Mouse (Mus musculus) layer of hippocampus, postnatal 10 days (tissue): ENCODE results near the gene Cux2. TPM values are rescaled to one million over a fixed set of nuclear protein-coding genes. Genes with fewer than 3 reads are reported as not detected.

Experiments
- DNase-seq, 2 experiments: peaks; one replicate each; pipeline ENCODE4 v3.0.0; 2021; ENCODE audit warnings: low spot score in 2 of 2
- total RNA-seq, 2 experiments: library from RNA; stranded (reverse); gene quantifications; 2 replicates each; pipeline ENCODE4 v1.2.3; 2021

The Cux2 gene
- total RNA-seq, 2 experiments from 2014 or later: 35.5 to 40.1 TPM

DNA sequence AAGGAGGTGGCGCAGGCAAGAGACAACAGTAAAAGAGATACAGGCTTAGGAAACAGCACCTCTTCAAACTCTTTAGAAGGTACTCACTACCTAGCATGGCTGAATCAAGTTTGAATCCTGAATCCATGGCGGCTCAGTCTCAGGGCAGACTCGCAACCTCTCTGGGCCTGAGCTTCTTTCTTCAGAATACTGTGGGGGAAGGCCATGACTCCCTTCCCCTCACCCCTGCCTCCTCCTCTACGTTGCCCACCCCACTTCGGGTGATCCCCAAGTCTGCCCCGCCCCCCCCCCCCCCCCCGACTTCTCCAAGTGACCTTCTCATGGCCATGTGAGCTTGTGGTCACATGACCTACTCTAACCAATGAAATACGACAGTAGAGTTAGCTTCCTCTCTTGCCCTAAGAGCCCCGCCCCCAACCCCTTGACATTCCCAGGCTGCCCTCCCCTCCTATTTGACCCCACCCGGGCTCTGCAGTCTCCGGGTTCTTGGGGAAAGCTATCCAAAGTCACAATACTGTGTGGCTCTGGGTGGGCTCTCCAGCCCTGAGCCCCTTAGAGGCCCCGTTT lies 10.9 kb upstream of the Cux2 start:
- no peak for DNase-seq

DNA sequence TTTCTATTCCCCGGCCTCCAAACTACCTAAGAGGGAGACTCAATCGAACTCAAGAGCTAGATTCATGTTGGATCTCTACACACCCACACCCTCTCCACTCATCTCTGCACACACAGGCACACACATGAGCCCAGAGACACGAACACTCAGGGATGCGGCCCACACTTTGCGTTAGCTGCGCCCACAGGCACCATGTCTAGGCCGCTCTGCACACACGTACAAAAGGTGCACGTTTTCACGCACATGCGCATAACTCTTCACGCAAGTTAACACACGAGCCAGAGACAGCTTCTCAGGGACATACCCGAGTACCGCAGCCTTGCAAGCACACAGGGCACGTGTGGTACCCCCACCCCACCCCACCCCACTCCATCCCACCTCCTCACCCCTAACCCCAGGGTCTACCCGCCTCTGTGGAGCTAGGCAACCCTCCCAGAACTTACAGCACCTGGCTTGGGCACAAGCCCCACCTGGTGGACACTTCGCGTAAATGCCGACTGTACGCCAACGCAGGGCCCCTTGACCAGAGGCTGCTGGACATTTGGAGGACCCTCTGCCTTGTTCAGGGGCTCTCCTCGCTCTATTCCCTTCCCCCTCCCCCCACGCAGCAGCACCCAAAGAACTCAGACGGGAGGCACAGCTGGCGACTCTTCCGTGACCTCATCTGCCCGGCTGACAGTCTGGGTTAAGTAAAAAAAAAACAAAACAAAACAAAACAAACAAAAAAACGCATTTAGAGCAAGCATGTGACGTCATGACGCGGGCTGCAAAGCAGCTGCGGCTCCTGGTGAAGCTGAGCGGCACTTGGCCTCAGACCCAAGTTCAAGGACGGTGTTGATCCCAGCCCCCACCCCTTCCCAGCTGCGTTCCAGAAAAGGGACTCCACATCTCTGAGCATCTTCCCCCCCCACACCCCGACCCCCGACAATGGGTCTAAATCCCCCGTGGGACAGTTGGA lies 9.4 kb upstream of the Cux2 start:
- DNase-seq: peak; percentile 69 to 70

DNA sequence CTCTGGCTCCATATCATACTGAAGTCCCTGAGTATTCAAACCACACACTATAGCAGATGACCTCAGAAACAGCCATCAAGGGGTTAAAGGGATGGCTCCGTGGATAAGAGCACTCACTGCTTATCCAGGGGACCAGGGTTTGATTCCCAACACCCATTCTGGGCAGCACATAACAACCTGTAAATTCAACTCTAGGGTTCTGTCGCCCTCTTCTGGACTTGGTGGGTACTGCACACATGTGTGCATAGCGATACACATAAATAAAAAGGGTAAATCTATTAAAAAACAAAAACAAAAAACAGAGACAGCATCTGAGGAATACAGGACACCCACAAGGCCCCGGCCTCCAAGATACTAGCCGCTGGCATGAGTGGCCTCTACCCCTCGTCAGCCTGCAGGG lies 7.7 kb upstream of the Cux2 start:
- DNase-seq: no peak

DNA sequence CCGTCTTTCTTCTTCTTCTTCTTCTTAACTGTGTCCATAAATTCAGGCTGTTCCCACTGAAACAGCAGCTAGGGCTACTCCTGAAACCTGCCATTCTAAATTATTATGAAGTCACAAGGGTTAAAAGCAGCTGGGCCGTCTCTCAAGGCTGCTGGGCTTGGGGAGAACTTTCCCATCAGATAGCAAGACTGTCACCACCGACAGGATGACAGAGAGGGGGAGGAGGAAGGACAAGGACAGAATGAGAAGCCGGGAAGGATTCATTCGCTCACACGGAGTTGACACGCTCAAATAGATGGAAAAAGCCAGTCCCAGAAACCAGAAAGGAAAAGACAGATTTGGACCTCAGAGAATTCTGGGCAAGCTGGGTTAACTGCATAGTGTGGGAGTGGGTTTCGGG lies 6.7 kb upstream of the Cux2 start:
- DNase-seq: no peak

DNA sequence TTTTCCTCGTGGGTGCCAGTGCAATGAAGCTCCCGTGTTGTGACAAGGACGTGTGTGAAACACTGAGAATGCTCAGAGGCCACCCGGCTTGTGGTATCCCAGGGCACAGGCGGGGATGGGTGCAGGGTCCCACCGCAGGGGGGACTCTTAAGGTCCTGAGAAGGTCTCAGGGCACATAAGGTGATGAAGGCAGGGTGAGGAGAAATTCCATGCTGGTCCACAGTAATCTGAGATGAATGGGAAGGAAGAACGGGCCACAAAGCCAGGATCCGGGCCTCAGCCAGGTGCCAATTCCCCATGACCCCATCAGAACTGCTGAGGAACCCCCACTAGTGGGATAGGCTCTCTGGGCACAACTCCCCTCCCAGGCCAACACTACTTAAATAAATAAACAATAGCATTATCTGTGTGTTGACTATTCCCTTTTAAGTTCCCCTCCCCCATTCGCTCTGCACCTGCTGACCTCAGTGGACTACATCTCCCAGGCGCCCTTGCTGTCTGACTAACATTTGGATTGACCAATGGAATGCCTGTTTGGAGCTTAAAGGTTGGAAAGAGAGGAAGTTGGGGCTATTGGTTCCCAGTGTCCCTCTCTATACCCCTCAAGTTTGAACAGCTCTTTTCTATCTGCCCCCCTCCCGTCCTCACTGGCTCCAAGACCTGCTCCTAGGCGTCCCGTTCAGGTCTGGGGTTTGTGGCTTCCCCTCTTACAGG lies 4.4 kb upstream of the Cux2 start:
- no peak for DNase-seq

DNA sequence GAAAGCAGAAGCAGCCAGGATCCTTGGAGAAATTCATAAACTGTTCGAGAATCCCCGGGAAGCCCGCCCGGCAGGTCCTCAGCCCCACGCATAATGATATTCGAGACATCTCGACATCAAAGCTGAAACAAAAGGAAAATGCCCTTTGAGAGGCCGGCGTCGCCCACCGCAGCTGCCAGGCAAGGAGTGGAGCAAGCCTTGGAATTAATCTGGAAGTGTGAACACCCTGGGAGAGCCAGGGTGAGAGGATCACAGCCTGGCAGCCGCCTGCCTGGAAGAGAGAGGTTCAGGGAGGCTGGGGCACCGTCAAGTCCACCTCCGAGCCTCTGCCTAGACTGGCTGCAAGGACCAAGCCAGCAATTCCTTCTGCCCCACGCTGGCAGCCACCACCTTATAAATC lies 3.7 kb upstream of the Cux2 start:
- no peak for DNase-seq

DNA sequence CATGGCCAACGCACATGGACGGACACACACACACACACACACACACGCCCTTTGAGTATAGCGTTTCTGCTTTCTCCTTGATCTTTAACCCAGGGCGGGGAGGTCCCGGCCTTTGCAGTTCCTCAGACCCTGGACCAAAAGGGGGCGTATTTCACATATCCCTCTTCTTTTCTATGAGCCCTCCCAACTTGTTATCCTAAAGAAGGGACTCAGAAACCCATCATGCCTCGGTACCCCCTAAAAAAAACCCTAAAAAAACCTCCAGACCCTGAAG lies 867 bp upstream of the Cux2 start:
- DNase-seq: no peak

DNA sequence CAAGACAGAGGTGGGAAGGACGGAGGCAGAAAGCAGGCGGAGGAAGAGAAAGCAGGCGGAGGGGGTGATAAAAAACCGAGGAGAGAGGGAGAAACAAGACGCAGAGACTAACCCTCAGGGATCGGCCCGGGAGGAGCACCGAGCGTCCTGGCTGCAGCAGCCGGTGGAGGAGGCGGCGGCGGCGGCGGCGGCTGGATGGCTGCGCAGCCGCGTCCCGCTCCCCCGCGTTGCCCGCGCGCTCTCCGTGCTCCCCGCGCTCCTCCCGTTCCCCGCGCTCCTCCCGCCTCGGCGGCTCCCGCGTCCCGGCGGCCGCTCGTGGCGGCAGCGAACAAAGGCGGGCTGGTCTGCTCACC lies 262 bp downstream of the Cux2 start:
- peak; percentile 65 to 71 for DNase-seq

DNA sequence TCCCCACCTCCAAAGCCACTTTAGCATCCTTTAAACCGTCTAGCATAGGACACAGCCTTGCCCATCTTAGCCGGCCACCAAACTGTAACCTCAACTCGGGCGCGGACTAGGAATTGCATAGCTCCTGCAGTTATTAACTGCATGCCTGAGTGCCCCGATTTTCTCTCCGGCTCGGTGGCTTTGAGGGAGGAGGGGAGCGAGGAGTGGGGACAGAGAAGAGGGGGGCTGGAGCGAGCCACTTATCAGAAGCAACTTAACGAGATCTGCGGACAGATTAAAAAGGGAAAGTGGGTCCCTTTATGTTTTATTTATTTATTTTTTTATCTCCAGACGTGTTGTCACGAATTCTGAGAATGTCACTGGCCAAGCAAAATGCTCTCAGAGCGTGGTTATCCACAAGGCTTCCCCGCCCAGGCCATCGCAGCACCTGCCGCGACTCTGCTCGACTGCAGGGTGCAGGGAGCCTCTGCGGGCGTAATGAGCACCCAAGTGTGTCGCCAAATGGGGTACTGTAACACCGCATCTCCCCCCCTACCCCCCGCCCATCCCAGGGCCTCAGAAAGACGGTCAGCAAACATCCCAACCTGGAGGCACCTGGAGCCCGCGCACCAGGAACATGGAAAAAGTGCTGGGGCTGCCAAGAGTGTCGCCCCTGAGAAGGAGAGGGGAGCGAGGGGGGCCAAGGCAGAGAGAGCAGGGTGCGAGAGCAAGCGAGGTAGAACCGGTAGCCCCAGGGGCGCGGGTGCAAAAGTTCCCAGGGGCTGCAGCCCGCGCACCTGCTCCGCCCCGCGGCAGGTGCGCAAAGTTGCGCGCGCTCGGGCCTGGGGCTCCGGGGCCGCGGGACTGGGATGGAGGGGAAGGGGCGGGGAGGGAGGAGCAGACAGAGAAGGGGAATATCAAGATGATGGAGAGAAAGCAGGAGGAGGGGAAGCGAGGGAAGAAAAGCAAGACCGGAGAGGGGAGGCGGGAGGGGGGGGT lies 927 bp downstream of the Cux2 start:
- no peak for DNase-seq

DNA sequence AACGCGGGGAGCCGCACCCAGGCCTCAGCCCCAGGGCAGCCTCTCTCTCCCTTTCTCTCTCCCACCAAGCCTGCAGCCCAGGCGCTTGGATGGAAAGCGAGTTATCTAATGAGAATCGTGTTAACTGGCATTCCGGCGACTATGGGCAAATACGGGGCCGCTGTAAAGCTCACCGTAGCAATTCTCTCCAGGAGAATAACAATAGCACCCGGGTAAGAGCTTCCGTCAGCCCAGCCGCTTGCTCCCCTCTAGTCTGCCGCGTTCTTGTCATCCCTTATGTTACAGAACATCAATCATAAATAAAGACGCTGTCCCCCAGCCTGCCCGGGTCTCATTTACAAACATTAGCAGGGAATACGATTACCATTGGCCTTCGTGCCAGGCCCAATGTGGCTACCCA lies 1.6 kb downstream of the Cux2 start:
- no peak for DNase-seq

DNA sequence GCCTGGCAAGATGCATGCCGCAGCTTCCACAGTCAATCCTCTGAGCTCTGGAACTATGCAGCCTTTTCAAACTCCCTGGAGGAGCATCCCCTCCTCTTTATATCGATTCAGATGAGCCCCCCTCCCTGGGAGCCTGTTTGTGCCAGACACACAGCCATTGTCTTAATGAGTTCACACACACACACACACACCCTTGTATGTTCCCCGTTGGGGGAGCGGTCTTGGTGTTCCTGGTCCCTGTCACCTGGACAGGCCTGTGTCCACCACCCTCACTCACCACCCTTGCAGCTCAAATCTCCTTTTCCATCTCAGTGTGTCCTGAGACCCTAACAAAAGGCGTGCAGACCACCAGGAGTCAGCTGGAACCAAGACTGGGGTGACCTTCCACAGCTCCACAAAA lies 2.1 kb downstream of the Cux2 start:
- no peak for DNase-seq

DNA sequence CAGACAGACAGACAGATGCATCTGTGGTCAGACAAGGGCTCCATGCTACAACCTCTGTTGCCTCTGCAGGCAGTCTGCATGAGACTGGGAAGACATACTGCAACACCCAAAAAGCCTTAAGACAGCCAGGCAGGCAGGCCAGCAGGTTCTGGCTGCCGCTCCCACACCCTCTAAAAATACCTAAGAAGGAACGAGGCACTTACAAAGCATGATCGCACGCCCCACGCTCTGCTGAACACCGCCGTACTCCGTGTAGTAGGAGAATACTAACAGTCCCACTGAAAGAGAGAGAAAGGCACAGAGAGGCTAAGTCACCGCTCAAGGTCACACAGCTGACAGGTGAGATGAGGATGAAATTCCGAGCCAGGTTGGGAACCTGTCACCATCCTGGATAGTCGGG lies 6.3 kb downstream of the Cux2 start:
- DNase-seq: no peak

DNA sequence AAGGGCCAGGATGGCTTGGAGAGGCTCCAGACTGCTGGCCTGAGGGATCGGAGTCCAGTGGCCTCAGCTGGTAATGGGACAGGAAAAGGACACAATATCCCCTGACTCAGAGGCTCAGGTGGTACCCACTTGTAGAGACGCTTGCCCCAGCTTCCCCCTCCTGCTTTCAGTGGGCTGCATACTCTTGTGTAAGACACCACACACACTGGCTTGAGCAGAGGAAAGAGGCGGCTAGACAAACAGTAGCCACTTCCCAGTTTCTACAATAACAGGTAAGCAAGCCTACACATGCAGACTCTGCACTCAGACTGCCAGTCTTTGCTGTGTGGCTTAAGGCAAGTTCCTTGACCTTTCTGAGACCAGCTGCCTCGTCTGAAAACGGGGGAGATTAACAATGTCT lies 14.6 kb downstream of the Cux2 start:
- no peak for DNase-seq

DNA sequence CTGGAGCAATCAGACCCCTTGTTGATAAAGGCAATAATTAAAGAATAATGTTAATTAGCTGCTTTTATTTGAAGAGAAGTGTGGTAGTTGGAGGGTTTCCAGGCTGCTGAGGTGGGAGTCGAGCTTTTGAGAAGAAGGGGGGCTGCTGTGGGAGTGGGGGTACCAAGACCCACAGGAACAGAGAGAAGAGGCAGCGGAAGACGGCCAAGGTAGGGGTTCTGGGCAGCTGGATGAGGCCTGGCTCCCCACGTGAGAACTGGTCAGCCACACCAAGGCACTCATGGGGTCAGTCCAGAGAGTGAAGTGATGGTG lies 16.8 kb downstream of the Cux2 start:
- no peak for DNase-seq

DNA sequence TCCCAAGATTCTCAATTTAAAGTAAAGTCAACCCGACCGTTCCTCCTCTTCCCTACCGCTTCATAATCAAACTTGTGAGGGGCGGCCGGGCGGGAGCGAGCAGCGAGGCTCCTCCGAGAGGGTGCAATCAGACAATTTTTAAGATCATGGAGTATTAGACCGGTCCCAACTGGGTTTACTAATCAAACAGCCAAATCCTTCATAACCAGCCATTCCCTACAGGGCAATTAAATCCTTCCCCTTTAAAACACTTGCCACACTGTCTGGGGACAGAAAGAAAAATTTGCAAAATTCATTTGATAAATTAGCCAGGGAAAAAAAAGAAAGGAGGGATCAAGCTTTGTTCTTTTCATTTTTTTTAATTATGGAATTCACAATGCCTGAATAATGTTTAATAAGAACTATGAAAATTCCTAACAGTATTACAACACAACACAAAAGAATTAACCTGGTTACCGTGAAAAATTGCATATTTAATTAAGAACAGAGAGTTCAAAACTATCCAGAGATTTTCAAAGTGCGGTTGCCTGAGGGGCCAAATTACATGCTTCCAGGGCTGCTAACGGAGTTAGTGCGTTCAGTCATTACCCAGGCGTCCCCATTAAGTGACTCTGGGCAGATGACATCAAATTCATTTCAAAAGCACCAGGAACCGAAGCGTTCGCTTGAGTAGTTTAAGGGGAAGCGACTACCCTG lies 17.3 kb downstream of the Cux2 start:
- no peak for DNase-seq

DNA sequence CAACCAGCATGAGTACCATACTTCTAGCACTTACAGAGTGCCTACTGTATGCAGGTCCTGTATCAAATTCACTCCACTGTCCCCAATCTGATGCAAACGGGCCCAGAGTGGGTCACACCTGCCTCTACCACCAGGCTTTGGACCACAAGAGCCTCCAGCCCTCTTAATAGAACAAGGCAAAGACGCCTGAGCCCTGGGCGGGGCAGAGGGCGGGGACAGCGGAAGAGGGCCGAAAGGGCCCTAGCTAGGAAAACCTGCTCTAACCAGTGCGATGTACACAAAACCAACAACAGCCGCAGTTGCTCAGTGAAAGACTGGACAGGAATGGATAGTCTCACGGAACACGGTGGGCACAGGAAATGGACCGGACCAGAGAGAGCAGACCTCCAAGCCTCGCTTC lies 18.8 kb downstream of the Cux2 start:
- DNase-seq: no peak

DNA sequence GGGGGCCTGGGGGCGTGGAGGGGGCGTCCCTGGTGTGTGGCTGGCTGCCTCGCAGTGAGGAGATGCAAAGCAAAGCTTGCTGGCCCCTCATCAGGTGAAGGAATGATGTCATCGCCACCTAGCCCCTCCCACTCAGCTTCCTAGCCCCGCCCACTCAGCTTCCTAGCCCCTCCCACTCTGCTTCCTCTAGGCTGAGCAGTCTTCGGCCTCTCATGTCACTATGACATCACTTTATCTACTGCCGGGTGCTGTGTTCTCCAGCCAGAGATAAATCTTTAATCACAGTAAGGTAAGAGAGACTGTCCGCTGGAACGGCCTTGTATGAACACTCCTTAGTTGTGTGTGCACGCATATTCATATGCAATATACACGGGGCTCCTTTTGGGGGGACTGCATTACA lies 19.3 kb downstream of the Cux2 start:
- no peak for DNase-seq

DNA sequence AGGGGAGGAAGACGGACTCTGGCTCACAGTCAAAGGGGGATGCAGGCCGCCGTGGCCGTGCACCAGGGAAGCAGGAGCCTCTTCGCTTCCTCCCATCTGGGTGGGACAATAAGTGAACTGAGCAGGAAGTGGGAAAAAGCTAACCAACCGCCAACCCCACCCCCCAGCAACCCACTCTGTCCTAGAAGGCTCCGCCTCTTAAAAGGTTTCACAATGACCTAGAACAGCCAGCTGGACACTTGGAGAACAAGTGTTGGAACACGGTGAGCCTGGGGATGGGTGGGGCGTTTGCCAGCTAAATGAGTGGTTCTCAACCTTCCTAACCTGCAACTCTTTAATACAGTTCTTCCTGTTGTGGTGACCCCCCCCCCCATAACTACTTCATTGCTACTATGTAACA lies 23.1 kb downstream of the Cux2 start:
- DNase-seq: no peak

DNA sequence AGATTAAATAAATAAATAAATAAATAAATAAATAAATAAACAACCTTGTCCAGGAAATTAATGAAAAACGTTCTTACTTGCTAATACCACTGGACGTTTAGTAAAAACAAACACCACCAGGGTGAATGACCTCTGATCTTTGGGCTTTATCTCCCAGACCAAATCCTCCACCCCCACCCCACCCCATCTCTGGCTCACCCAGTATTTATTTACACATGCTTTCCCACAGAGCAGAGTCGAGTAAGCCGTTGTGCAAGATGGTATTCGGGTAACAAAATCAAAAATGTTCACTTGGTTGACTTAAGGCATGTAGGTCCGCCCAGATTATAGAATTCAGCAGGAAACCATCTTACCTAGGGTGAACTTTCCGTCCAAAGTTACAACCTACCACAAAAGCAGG lies 23.6 kb downstream of the Cux2 start:
- no peak for DNase-seq

DNA sequence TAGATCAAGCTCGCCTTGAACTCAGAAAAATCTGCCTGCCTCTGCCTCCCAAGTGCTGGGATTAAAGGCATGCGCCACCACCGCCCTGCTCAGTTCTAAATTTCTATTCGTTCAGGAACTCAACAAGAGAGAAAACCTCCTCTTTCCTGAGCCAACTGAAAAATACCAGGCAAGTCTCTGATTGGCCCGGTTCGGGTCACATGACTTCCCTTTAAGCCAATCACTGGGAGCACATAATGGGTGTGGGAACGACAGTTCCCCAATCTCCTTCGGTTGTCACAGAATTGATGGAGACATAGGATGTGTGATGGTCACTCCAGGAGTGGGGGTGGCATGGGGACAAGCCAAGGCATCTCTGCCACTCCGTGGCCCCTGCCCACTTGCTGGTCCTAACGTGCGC lies 24.8 kb downstream of the Cux2 start:
- DNase-seq: no peak

DNA sequence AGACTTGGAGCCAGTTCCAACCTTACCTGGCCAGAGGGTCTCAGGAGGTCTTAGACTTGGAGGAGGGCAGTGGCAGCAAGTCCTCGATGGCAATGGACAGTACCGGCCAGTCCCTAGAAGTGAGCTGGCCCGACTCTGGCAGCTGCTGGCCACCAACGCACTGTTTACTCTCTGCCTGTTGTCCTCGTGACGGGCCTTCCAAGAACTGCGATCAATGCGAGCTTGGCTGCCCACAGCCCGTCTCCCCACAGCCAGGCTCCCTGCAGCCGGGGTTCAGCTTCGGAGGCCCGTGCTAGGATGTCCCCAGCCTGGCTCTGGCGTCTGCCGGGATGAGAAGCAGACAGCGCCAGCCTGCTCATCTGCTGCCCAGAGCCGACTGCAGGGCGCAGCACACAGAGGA lies 30.6 kb downstream of the Cux2 start:
- DNase-seq: peak in 1 of 2 experiments; percentile 38
